Mouse (Mus musculus): Measurements from ENCODE around the gene Cyp2j8. TPM values are rescaled to one million over a fixed set of nuclear protein-coding genes. Genes with fewer than 3 reads are reported as not detected.
A peak's percentile ranks its signal among the peaks of the same experiment; 100 is the strongest.
"Not testable (repeated sequence)": the region's sequence is repeated elsewhere in the genome, so short reads cannot be mapped to it uniquely, and the experiment has no call there.

The Cyp2j8 gene
- total RNA-seq (2021), result not detected

DNA sequence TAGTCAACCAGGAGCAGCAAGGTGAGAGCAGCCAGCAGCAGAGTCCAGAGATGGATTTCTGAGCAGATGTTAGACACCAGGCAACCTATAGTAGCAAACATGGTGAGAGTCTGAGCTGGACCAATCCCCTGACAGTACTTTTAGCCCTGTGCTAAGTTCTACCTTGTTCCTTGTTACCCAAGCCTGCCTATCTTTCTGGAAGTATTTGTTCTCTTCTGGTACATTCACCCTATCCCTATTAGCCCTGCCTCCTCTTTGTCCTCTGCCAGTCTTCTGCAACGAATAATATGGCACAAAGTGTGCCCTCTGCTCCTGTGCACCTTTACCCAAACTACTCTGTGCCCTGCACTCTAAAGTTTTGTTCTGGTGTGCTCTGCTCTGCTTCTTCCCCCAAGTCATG lies at the start of gene Cyp2j8:
Gene Cyp2j8, minus strand, starts transcription at position 101 of the 400 bp plus-strand sequence.
- DNase-seq, result no peak

DNA sequence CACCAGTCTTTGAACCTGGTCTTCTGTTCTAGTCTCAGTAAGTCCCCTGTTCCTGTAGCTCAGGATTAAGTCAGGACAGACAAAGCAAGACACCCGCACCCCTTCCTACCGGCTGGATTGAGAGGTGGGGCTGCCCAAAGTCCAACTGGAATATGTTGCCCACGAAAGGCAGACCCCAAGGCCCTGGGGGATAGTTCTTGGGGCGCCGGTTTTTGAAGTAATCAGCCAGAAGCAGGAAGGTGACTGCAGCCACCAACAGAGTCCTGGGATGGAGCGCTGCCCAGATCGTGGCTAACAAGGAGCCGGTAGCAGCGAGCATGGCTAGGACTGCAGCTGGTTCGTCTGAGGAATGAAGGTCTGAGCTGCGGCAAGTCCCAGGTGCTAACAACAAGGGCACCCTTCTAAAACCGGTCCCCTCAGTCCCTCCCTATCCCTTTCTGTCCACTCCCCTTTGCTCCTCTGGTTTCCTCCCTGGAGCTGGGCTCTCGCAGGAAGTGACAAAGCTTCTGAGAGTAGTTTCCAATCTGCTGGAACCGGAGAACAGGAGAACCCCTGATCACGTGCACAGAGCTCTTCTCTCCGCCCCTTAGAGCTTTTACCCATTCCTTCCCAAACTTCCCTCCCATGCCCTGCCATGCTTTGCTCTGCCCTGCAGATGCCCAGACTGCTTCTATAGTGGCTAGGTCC lies 46.1 kb upstream of the Cyp2j8 start, which contains the start of gene Cyp2j6:
Gene Cyp2j6, minus strand, starts transcription at position 529 of the 687 bp plus-strand sequence.
- DNase-seq, result peak; percentile 50

DNA sequence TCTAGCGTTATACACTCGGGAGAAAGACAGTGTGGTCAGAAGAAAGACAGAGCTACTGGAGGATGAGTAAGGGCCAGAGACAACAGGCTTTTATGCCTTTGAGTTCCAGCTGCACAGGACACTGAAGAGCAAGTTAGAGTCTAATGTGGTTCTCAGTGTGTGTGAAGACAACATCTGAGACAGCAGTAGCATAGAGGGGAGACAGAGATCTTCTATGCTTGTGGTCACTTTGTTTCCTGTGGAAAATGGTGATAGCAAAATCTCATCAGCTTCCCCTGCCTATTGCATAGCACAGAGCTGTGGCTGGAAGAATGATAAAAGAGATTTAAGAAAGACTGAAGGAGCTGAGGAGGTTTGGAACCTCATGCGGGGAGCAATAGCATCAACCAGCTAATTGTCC lies 44.4 kb upstream of the Cyp2j8 start:
- DNase-seq, result no peak

DNA sequence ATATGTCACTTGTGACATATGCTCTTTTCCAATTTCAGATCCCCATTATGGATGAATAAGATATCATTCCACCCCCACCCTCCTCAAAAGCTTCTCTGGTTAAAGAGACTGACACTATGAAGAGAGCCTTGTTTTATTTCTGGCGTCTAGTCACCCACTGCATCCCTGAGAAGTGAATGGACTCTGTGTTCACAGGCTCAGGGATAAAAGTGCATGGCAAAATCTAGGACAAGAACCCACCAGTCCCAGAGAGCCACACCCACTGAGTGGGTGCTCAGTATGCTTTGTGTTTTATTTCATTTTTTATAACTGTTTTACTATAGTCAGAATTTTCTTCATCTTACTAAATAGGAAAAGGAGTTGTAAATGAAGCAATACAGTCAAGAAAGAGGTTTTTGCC lies 38.8 kb upstream of the Cyp2j8 start:
- DNase-seq, result no peak

DNA sequence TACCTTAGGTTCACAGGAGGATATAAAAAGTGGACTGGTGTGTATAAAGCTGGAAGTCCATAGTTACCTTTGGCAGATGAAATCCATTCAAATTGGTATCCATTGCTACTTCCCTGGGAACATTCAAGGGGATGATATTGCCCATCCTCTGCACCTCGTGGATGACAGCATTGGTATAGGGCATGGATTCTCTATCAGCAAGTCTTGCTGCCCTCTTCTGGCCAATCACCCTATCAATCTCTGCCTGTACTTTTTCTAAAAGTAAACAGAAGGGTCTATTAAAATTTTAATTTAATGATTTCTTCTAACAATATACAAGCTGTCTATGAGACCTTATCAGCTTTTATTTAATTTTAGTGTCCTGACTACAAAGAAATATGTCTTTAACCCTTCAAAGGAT lies 18.6 kb upstream of the Cyp2j8 start:
- no peak for DNase-seq

DNA sequence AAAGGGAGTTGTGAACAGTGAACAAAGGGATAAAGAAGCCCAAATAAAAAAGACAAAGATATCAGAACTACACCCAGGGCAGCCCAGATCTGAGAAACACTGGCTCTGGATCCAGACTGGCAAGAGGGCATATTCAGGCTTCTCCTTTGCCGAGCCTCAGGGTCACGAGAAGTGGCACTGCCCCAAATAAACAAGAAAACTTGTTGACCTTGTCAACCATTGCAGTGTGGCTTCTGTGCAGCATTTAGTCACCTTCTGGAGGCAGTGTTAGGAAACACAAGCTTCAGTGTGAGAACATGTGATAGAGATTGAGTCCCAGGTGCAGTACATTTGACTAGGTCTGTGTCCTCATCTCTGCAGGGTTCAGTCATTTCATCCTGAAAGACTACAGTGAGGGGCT lies 15.1 kb upstream of the Cyp2j8 start:
- no peak for DNase-seq

DNA sequence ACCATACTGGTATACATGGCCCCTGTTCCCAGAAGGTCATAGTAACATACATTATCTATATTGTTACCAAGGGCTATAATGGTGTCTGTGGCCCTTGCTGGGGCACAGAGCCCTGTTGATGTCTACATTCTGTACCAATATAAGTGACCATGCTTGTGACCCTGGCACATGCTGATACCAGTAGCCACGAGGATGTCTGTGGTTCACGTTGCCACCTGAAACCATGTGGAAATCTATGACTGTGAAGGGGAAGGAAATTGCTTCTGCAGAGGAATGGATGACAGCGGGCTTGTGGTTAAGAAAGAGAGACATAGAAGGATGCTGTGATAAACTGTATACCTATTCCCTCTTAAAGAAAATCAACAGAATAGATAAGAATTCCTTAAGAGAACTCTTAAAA lies 2.9 kb upstream of the Cyp2j8 start:
- no peak for DNase-seq

DNA sequence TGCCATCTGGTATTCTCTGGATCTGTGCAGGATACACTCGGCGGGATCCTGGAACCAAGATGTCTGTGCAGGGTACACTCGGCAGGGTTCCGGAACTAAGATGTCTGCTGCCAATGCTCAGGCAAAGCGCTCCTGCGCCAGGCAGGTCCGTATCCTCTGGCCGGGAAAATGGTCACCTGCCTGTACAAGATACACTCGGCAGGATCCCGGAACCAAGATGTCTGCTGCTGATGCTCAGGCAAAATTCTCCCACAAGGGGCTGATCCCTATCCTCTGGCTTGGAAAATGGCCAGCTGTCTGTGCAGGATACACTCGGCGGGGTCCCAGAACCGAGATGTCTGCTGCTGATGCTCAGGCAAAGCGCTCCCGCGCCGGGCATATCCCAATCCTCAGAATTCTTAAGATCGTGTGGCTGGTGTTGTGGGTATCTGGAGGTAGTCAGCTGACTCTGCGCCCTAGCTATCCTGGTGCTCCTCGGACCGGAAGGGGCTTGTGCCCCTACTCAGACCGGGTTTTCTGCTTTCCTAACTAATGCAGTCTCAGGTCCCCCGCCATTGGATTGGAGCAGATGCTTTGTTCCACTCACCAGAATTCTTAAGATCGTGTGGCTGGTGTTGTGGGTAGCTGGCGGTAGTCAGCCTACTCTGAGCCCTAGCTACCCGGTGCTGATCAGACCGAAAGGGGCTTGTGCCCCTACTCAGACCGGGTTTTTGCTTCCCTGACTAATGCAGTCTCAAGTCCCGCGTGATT lies 43.7 kb downstream of the Cyp2j8 start:
- DNase-seq, result not testable (repeated sequence)

Other genes starting within 250 kb of the Cyp2j8 start
- not detected for gene Cyp2j11, start 158.7 kb downstream of the Cyp2j8 start, total RNA-seq (2021)
- gene Cyp2j6, start 46.3 kb upstream of the Cyp2j8 start, total RNA-seq (2021), result 1 to 10 TPM; 2.7 to 2.9 TPM
- gene Cyp2j9, start 84.2 kb upstream of the Cyp2j8 start, total RNA-seq (2021), result under 1 TPM; 0.34 to 0.38 TPM
- not detected for gene Cyp2j5, start 156.8 kb upstream of the Cyp2j8 start, total RNA-seq (2021)

All from heart, postnatal 4 days (tissue).